12 mouse cellular contexts compared by ENCODE assay signal in genomic region chr4:137814140-137814539, GRCm38 (mm10). TPM values are rescaled to one million over a fixed set of nuclear protein-coding genes. Genes with fewer than 3 reads are reported as not detected.
"Had no signal": no experiment of that assay in that cellular context is flagged by ENCODE, and none has a peak within 500 bp of the region (broad histone marks: within the 10 kb centered on the region; RNA-seq: fewer than 3 reads in every experiment).

No protein-coding gene starts in this region.

- H3K27me3 ChIP-seq: neural tube, embryonic 13.5 days had no signal

- H3K9me3 ChIP-seq: limb, embryonic 13.5 days; neural tube, embryonic 13.5 days had no signal

- H3K4me1 ChIP-seq: limb, embryonic 13.5 days had no signal

- H3K4me3 ChIP-seq: limb, embryonic 13.5 days; neural tube, embryonic 13.5 days had no signal

- H3K27ac ChIP-seq: limb, embryonic 13.5 days; liver, embryonic 14.5 days; neural tube, embryonic 13.5 days had no signal

- H3K36me3 ChIP-seq: limb, embryonic 13.5 days; neural tube, embryonic 13.5 days had no signal

- DNase-seq: kidney, postnatal 14 days; left cerebral cortex, postnatal 4 days; lung, adult 18-20 months; lung, postnatal 36 days; right cerebral cortex, postnatal 4 days; spleen, adult 18-20 months; thymus, adult 18-20 months; thymus, postnatal 14 days had no signal

RNA-seq across cellular contexts. Expression of gene Alpl, which starts 18.0 kb away (rescaled TPM):
- total RNA-seq: megakaryocyte progenitor cell, adult 5-6 weeks had no signal
